Mouse (Mus musculus): ENCODE data around the gene Apoh. TPM values are rescaled to one million over a fixed set of nuclear protein-coding genes. Genes with fewer than 3 reads are reported as not detected.
A peak's percentile ranks its signal among the peaks of the same experiment; 100 is the strongest.

The Apoh gene
- polyA plus RNA-seq, 1 experiment from 2014 or later: 0.29 TPM

DNA sequence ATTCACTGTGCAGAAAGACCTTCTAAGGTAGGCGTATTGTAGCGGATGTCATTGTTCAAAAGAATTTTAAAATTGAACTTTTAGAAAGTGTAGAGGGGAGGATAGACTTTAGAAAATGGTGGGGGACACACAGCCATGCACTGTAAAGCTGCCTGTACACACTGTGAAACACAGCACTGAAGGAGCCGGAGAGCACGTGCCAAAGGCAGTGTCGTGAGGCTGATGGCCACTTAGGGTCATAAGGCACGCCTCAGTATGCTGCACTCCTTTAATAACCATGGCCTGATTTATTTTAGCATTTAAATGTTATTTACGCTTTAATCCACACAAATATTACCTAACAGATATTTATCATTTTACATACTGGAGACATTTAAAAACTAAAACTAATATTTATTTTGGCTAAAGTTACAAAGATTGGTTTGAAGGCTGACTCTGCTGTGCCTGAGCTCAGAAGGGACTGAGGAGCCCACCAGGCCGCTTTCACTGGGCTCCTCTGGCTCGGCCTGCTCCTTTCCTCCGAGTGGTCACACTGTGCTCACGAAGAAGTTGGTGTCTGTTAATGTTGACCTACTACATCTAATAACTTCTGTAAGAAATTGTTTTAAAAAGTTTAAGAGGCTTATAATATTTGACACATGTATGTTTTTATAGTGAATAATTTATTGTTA, 100.9 kb downstream of the Apoh start:
- no peak for DNase-seq (ENCODE audit: low spot score)
- WGBS: 70% methylated on average over 11 of the region's 11 CpGs
- no peak for TF ChIP-seq CTCF (IDR thresholded peaks at IDR 0.05)
- TF ChIP-seq EP300 (IDR thresholded peaks at IDR 0.05): no peak

GRCm38 (mm10) chr11:108447148-108447547, 104.0 kb downstream of the Apoh start:
- no peaks in the 10 kb centered on the region for H3K27me3 ChIP-seq (replicated peaks; ENCODE audit: insufficient read depth, low read length)
- no peak overlapping the region for H3K4me3 ChIP-seq (ENCODE audit: low read depth, low read length)
- no peak overlapping the region for H3K4me2 ChIP-seq (replicated peaks; ENCODE audit: low read depth, low read length)
- H3K36me3 ChIP-seq (ENCODE audit: insufficient read depth, low read length): no peaks in the 10 kb centered on the region
- ATAC-seq (no peak), DNase-seq (ENCODE audit: low spot score) (no peak)
- H3K27ac ChIP-seq (ENCODE audit: low read length): no peak overlapping the region
- H3K4me1 ChIP-seq (ENCODE audit: insufficient read depth, low read depth, low read length): no peaks in the 10 kb centered on the region
- no peaks in the 10 kb centered on the region for H3K9me3 ChIP-seq (ENCODE audit: low read length)
- no peak for TF ChIP-seq EP300 (IDR thresholded peaks at IDR 0.05)
- peak; percentile 66 for TF ChIP-seq CTCF (IDR thresholded peaks at IDR 0.05)
- H3K9ac ChIP-seq (replicated peaks; ENCODE audit: low read depth): no peak overlapping the region

More for the DNA sequence above, 100.9 kb downstream of the Apoh start:
- Histone ChIP-seq H3K27ac (ENCODE audit: low read length) (no peak overlapping the region), H3K4me1 (ENCODE audit: insufficient read depth, low read depth, low read length) (no peaks in the 10 kb centered on the region), H3K27me3 (replicated peaks; ENCODE audit: insufficient read depth, low read length) (no peaks in the 10 kb centered on the region), H3K4me3 (ENCODE audit: low read depth, low read length) (no peak overlapping the region), H3K36me3 (ENCODE audit: insufficient read depth, low read length) (no peaks in the 10 kb centered on the region), H3K9ac (replicated peaks; ENCODE audit: low read depth) (no peak overlapping the region), H3K9me3 (ENCODE audit: low read length) (no peaks in the 10 kb centered on the region), H3K4me2 (replicated peaks; ENCODE audit: low read depth, low read length) (no peak overlapping the region)
- ATAC-seq: no peak

DNA sequence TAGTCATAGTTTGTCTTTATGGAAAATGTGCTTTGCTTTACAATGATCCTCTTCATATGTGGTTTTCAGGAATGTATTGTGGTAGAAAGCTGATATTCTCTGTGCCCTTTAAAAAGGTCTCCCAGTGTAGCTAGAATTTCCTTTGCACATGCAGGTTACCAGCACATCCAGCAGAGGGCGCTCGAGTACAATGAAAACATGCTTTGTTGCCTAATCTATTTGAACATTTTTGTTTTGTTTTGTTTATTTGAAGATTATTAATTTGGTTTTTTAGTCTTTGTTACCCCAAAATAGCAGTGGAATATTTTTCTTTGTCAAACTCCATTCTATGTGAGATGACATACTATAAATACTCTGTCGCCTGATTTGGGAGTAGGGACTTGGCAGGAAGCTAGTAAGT, 106.7 kb downstream of the Apoh start:
- WGBS: 19% methylated on average over 3 of the region's 3 CpGs
- Histone ChIP-seq H3K9ac (replicated peaks; ENCODE audit: low read depth) (no peak overlapping the region), H3K27ac (ENCODE audit: low read length) (no peak overlapping the region), H3K4me1 (ENCODE audit: insufficient read depth, low read depth, low read length) (no peaks in the 10 kb centered on the region), H3K27me3 (replicated peaks; ENCODE audit: insufficient read depth, low read length) (no peaks in the 10 kb centered on the region), H3K4me3 (ENCODE audit: low read depth, low read length) (no peak overlapping the region), H3K4me2 (replicated peaks; ENCODE audit: low read depth, low read length) (no peak overlapping the region), H3K9me3 (ENCODE audit: low read length) (no peaks in the 10 kb centered on the region), H3K36me3 (ENCODE audit: insufficient read depth, low read length) (no peaks in the 10 kb centered on the region)
- TF ChIP-seq CTCF (IDR thresholded peaks at IDR 0.05): peak; percentile 93
- no peak for TF ChIP-seq EP300 (IDR thresholded peaks at IDR 0.05)
- DNase-seq (ENCODE audit: low spot score) (peak; percentile 67), ATAC-seq (no peak)

GRCm38 (mm10) chr11:108459599-108459998, 116.4 kb downstream of the Apoh start:
- 60% methylated on average over 3 of the region's 3 CpGs for WGBS

More at GRCm38 (mm10) chr11:108459599-108459998, 116.4 kb downstream of the Apoh start:
- H3K9me3 ChIP-seq (ENCODE audit: low read length): no peaks in the 10 kb centered on the region
- DNase-seq (ENCODE audit: low spot score): no peak
- H3K4me1 ChIP-seq (ENCODE audit: insufficient read depth, low read depth, low read length): no peaks in the 10 kb centered on the region
- no peak overlapping the region for H3K4me2 ChIP-seq (replicated peaks; ENCODE audit: low read depth, low read length)
- no peak for ATAC-seq
- TF ChIP-seq CTCF (IDR thresholded peaks at IDR 0.05): no peak
- no peaks in the 10 kb centered on the region for H3K27me3 ChIP-seq (replicated peaks; ENCODE audit: insufficient read depth, low read length)
- no peak overlapping the region for H3K9ac ChIP-seq (replicated peaks; ENCODE audit: low read depth)
- H3K4me3 ChIP-seq (ENCODE audit: low read depth, low read length): no peak overlapping the region
- H3K27ac ChIP-seq (ENCODE audit: low read length): no peak overlapping the region
- no peaks in the 10 kb centered on the region for H3K36me3 ChIP-seq (ENCODE audit: insufficient read depth, low read length)

Other genes with a start within 250 kb of the Apoh start
- gene Prkca, start 574 bp downstream of the Apoh start, polyA plus RNA-seq (2015; fragmentation: Nextera tagmentation; extraction: Ambion mirVana): 3.8 and 4.0 TPM in 2 replicates
- gene Cep112, start 81.8 kb downstream of the Apoh start, polyA plus RNA-seq (2015; fragmentation: Nextera tagmentation; extraction: Ambion mirVana): 6.4 and 8.8 TPM in 2 replicates

Measured in lung, postnatal 0 days (tissue).